In the genomic region with DNA sequence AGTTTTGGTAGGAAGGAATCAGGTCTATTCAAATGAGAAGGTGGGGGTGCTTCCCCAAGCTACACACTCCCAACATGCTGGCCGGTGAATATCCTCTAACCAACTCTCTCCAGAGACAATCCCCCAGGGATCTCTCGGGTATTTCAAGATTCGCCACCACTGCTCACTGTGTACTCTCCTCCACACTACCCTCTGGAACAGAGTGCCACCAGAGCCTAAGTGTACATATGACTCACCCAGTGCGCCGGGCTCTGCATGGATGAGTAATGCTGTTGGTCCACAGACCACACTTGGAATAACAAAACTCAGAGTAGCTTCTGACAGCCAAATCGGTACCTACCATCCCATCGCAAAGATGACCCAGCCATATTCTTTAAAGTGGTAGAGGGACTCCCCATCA, we compare ENCODE assay signal across 15 mouse cellular contexts. TPM values are rescaled to one million over a fixed set of nuclear protein-coding genes. Genes with fewer than 3 reads are reported as not detected.
DNase-seq lines count a peak whose midpoint lies in the region; ATAC-seq lines count a peak whose summit lies in the region.
"Had no signal": no experiment of that assay in that cellular context is flagged by ENCODE, and none has a peak within 500 bp of the region (broad histone marks: within the 10 kb centered on the region; RNA-seq: fewer than 3 reads in every experiment).

No protein-coding gene starts in this region.

- DNase-seq in left cerebral cortex, postnatal 25 days (ENCODE audit: low spot score in 2 of 2): peak; percentile 48 to 75
- no peak for DNase-seq in left cerebral cortex, postnatal 10 days (ENCODE audit: extremely low spot score in 1 of 2, low spot score in 2 of 2)
- DNase-seq in 416B (ENCODE audit: low read depth): peak; percentile 78
- DNase-seq in MN1 (ENCODE audit: low spot score): peak; percentile 85
- peak; percentile 65 to 69 for DNase-seq in adrenal gland, postnatal 36 days
- DNase-seq in thymus, adult 18-20 months: no peak
- DNase-seq in thymus, postnatal 4 days: no peak
- DNase-seq: gastrocnemius, postnatal 10 days; heart, postnatal 14 days; kidney, adult 8-10 months; lung, postnatal 14 days; thymus, postnatal 14 days had no signal

- ATAC-seq in megakaryocyte, adult 5-6 weeks (ENCODE audit: poor library complexity, severe bottlenecking): no peak
- ATAC-seq: hindbrain, embryonic 16.5 days; liver, embryonic 12.5 days had no signal

- intact Hi-C loops in left cerebral cortex, postnatal 25 days (cut with DNase I): no loop called here
- intact Hi-C loops in left cerebral cortex, postnatal 10 days (cut with DNase I): no loop called here

RNA-seq across cellular contexts. Expression of gene Podxl2, which starts 5.4 kb away (rescaled TPM):
- total RNA-seq in left cerebral cortex, postnatal 25 days (2021): 100 to 1,000 TPM; 173 to 180 TPM
- 100 to 1,000 TPM; 291 to 304 TPM for total RNA-seq in left cerebral cortex, postnatal 10 days (2021)
- total RNA-seq in adrenal gland, postnatal 36 days (2021): 10 to 100 TPM; 34.6 to 61.1 TPM
- not detected in 2 replicates for total RNA-seq in megakaryocyte, adult 5-6 weeks (2015)
- total RNA-seq in megakaryocyte, adult 5-6 weeks (2017): 0.16 and 0.40 TPM in 2 replicates

RNA-seq across cellular contexts. Expression of gene Abtb1, which starts 27.7 kb away (rescaled TPM):
- total RNA-seq in left cerebral cortex, postnatal 25 days (2021): 10 to 100 TPM; 34.8 to 35.3 TPM
- total RNA-seq in left cerebral cortex, postnatal 10 days (2021): 10 to 100 TPM; 31.2 to 31.3 TPM
- 10 to 100 TPM; 19.3 to 30.3 TPM for total RNA-seq in adrenal gland, postnatal 36 days (2021)
- total RNA-seq in megakaryocyte, adult 5-6 weeks (2015): 22.8 TPM in 2 replicates
- 104 TPM in 2 replicates for total RNA-seq in megakaryocyte, adult 5-6 weeks (2017)

RNA-seq across cellular contexts. Expression of gene Mcm2, which starts 29.1 kb away (rescaled TPM):
- total RNA-seq in left cerebral cortex, postnatal 25 days (2021): 1 to 10 TPM; 3.2 to 4.9 TPM
- 1 to 10 TPM; 6.1 to 6.5 TPM for total RNA-seq in left cerebral cortex, postnatal 10 days (2021)
- 10 to 100 TPM; 28.9 to 40.1 TPM for total RNA-seq in adrenal gland, postnatal 36 days (2021)
- 45.4 and 47.7 TPM in 2 replicates for total RNA-seq in megakaryocyte, adult 5-6 weeks (2015)
- 77.2 TPM in 2 replicates for total RNA-seq in megakaryocyte, adult 5-6 weeks (2017)

RNA-seq across cellular contexts. Expression of gene Tpra1, which starts 32.6 kb away (rescaled TPM):
- total RNA-seq in left cerebral cortex, postnatal 25 days (2021): 10 to 100 TPM; 39.2 to 46.8 TPM
- total RNA-seq in left cerebral cortex, postnatal 10 days (2021): 10 to 100 TPM; 34.2 to 34.9 TPM
- 100 to 1,000 TPM; 104 TPM for total RNA-seq in adrenal gland, postnatal 36 days (2021)
- total RNA-seq in megakaryocyte, adult 5-6 weeks (2015): 24.0 and 26.1 TPM in 2 replicates
- 32.4 and 35.5 TPM in 2 replicates for total RNA-seq in megakaryocyte, adult 5-6 weeks (2017)

Comparison
In these comparisons a context has a peak if more than half of its experiments do, and no peak if none do; other contexts are left out.
1. DNase-seq: peak in left cerebral cortex, postnatal 25 days (2 of 2), 416B (single experiment), MN1 (single experiment) and adrenal gland, postnatal 36 days (2 of 2); none in left cerebral cortex, postnatal 10 days (0 of 2), thymus, adult 18-20 months (0 of 2) and thymus, postnatal 4 days (single experiment).
2. RNA of gene Podxl2, which starts 5.4 kb away (total RNA-seq): 291 to 304 TPM in left cerebral cortex, postnatal 10 days, 173 to 180 TPM in left cerebral cortex, postnatal 25 days and 34.6 to 61.1 TPM in adrenal gland, postnatal 36 days; 0.16 to 0.40 TPM in megakaryocyte, adult 5-6 weeks; every median in the first group is over 10 times any median in the second.